Mouse (Mus musculus) G1E (cell line): ENCODE measurements around the gene Zfp46.

Source experiments
- CTCF ChIP-seq: IDR thresholded peaks from 2 replicates; pipeline ENCODE4 v1.5.1; 2012; ENCODE audit warnings: low read depth, low read length, inconsistent platforms, mixed read lengths
- GATA1 ChIP-seq: IDR thresholded peaks from 2 replicates; pipeline ENCODE4 v1.6.1; 2012; ENCODE audit warnings: borderline replicate concordance, low read length, inconsistent platforms, mixed read lengths
- TAL1 ChIP-seq: conservative IDR thresholded peaks from 2 replicates; pipeline ENCODE4 v1.6.1; 2012; ENCODE audit warnings: low read depth, low read length, inconsistent platforms, mixed read lengths

DNA sequence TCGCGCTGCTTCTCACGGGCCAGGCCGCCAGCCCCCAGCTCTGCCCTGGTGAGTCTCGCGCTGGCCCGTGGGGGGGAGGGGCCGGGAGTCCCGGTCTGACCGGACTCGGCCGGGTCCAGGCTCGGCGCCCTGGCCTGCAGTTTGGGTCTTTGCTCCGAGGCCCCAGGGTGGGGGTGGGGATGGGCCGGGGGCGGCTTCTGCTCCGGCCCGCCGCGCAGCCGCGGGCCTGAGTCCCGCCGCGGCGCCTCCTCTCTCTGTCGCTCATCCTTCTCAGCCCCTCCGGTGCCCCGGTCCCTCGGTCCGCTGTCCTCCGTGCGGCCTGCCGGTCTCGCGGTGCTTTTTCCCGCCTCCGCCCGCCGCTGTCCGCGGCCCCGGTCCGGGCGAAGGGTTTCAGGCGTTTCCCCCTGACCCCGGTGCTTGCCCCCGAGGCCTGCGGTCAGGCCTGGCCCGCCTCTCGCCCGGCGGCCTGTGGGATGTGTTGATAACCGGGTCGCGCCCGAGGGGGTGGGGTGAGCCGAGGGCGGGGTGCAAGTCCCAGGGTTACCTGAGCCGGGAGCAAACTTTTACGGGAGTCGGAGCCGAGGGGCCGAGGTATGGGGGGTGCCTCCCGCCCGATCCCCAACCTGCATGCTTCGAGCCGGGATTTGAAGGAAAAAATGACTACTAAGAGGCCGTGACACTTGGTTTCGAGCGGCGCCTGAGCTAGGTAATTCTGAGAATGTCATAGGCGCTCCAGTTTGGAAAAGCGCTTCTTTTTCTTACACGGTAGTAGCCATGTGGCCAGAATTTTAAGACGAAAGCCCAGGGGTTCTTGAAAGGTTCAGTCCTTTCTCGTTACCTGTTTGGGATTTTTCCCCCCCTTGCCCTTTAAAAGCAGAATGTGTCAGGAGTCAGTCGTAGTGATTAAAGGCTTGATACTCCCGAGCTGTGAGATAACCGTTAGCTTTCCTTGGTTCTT lies 26.8 kb downstream of the Zfp46 start:
- TF ChIP-seq CTCF (no peak), GATA1 (no peak), TAL1 (no peak)
